Mouse (Mus musculus) layer of hippocampus, adult 18-20 months (tissue): ENCODE results near the gene Sin3a. TPM values are rescaled to one million over a fixed set of nuclear protein-coding genes. Genes with fewer than 3 reads are reported as not detected.
A peak's percentile ranks its signal among the peaks of the same experiment; 100 is the strongest.

ENCODE experiments used
- DNase-seq, 2 experiments: peaks; one replicate each; pipeline ENCODE4 v3.0.0; 2022; ENCODE audit warnings: low spot score in 2 of 2
- total RNA-seq, 2 experiments: library from RNA; stranded (reverse); gene quantifications; 2 replicates each; pipeline ENCODE4 v1.2.3; 2021

Gene Sin3a
- total RNA-seq, 2 experiments from 2014 or later = 30.8 to 41.1 TPM

GRCm38 (mm10) chr9:57137246-57137645 lies 65.4 kb downstream of the Sin3a start:
- no peak for DNase-seq

GRCm38 (mm10) chr9:57137777-57138176 lies 65.9 kb downstream of the Sin3a start:
- no peak for DNase-seq

GRCm38 (mm10) chr9:57138507-57138906 lies 66.7 kb downstream of the Sin3a start:
- DNase-seq = no peak

GRCm38 (mm10) chr9:57139110-57139509 lies 67.3 kb downstream of the Sin3a start:
- no peak for DNase-seq

GRCm38 (mm10) chr9:57139571-57139970 lies 67.7 kb downstream of the Sin3a start:
- DNase-seq = no peak

GRCm38 (mm10) chr9:57141417-57142353 lies 69.8 kb downstream of the Sin3a start:
- DNase-seq = no peak

GRCm38 (mm10) chr9:57143212-57143611 lies 71.4 kb downstream of the Sin3a start:
- DNase-seq = no peak

GRCm38 (mm10) chr9:57144830-57145229 lies 73.0 kb downstream of the Sin3a start:
- DNase-seq = no peak

GRCm38 (mm10) chr9:57146451-57147066 lies 74.7 kb downstream of the Sin3a start:
- DNase-seq = no peak

GRCm38 (mm10) chr9:57147205-57148143 lies 75.6 kb downstream of the Sin3a start:
- DNase-seq = no peak

GRCm38 (mm10) chr9:57148144-57148878 lies 76.5 kb downstream of the Sin3a start, which contains the start of gene Neil1:
TSS of gene Neil1 (minus strand) at chr9:57148305.
- DNase-seq = peak; percentile 88 to 93

GRCm38 (mm10) chr9:57149021-57149420 lies 77.2 kb downstream of the Sin3a start:
- DNase-seq = no peak

- DNase-seq = no peak
Observed at GRCm38 (mm10) chr9:57150192-57150591, 78.4 kb downstream of the Sin3a start.

- DNase-seq = no peak
Observed at GRCm38 (mm10) chr9:57152331-57152730, 80.5 kb downstream of the Sin3a start.

GRCm38 (mm10) chr9:57156383-57156782 lies 84.5 kb downstream of the Sin3a start:
- DNase-seq = no peak

- DNase-seq = no peak
Observed at GRCm38 (mm10) chr9:57156823-57157222, 85.0 kb downstream of the Sin3a start.

GRCm38 (mm10) chr9:57157499-57157898 lies 85.7 kb downstream of the Sin3a start:
- no peak for DNase-seq

GRCm38 (mm10) chr9:57158013-57158470 lies 86.2 kb downstream of the Sin3a start, which contains the start of gene Commd4:
TSS of gene Commd4 (minus strand) at chr9:57158331.
- DNase-seq = peak; percentile 89 to 97

GRCm38 (mm10) chr9:57158506-57158905 lies 86.7 kb downstream of the Sin3a start:
- DNase-seq = no peak

GRCm38 (mm10) chr9:57162496-57162895 lies 90.7 kb downstream of the Sin3a start:
- DNase-seq = peak in 1 of 2 experiments; percentile 35
